Mouse (Mus musculus) cerebellum, postnatal 36 days (tissue): ENCODE data around the gene Rnf10.

Experiments
- DNase-seq, 2 experiments: peaks; one replicate each; pipeline ENCODE4 v3.0.0; 2021 to 2022; ENCODE audit warnings: mixed read lengths in 2 of 2

Rnf10 gene

GRCm38 (mm10) chr5:115234519-115234918 is 38.2 kb downstream of the Rnf10 start:
- DNase-seq = no peak

GRCm38 (mm10) chr5:115233031-115233780 is 39.5 kb downstream of the Rnf10 start:
- no peak for DNase-seq

GRCm38 (mm10) chr5:115232516-115232915 is 40.2 kb downstream of the Rnf10 start:
- DNase-seq = no peak

- DNase-seq = no peak
Observed at GRCm38 (mm10) chr5:115231552-115232120, 41.1 kb downstream of the Rnf10 start.

GRCm38 (mm10) chr5:115230830-115231551 is 41.7 kb downstream of the Rnf10 start:
- no peak for DNase-seq

GRCm38 (mm10) chr5:115222485-115222884 is 50.2 kb downstream of the Rnf10 start:
- DNase-seq = peak in 1 of 2 experiments; percentile 16

GRCm38 (mm10) chr5:115220931-115221640 is 51.6 kb downstream of the Rnf10 start:
- DNase-seq = peak; percentile 46 to 59

GRCm38 (mm10) chr5:115217998-115218397 is 54.7 kb downstream of the Rnf10 start:
- no peak for DNase-seq

- peak in 1 of 2 experiments; percentile 17 for DNase-seq
Observed at GRCm38 (mm10) chr5:115215273-115216185, 57.2 kb downstream of the Rnf10 start.

GRCm38 (mm10) chr5:115214864-115215263 is 57.8 kb downstream of the Rnf10 start:
- peak; percentile 75 to 79 for DNase-seq

GRCm38 (mm10) chr5:115212861-115213260 is 59.8 kb downstream of the Rnf10 start:
- DNase-seq = no peak

GRCm38 (mm10) chr5:115212451-115212850 is 60.2 kb downstream of the Rnf10 start:
- DNase-seq = no peak

GRCm38 (mm10) chr5:115210380-115210779 is 62.3 kb downstream of the Rnf10 start:
- peak; percentile 54 to 62 for DNase-seq

- DNase-seq = no peak
Observed at GRCm38 (mm10) chr5:115208601-115209000, 64.1 kb downstream of the Rnf10 start.

- DNase-seq = peak in 1 of 2 experiments; percentile 43
Observed at GRCm38 (mm10) chr5:115207892-115208291, 64.8 kb downstream of the Rnf10 start.

GRCm38 (mm10) chr5:115207244-115207643 is 65.5 kb downstream of the Rnf10 start:
- DNase-seq = peak in 1 of 2 experiments; percentile 17

GRCm38 (mm10) chr5:115204562-115205311 is 68.0 kb downstream of the Rnf10 start:
- DNase-seq = peak; percentile 79 to 82

GRCm38 (mm10) chr5:115203735-115204561 is 68.8 kb downstream of the Rnf10 start:
- DNase-seq = peak; percentile 60

- peak; percentile 41 to 57 for DNase-seq
Observed at GRCm38 (mm10) chr5:115194626-115195221, 78.0 kb downstream of the Rnf10 start.
